Mouse (Mus musculus) CH12.LX (cell line): Measurements from ENCODE around the gene 2310022B05Rik. TPM values are rescaled to one million over a fixed set of nuclear protein-coding genes. Genes with fewer than 3 reads are reported as not detected.

Experiments
- DNase-seq: peaks from one replicate; pipeline ENCODE4 v3.0.0-alpha.2; 2013; ENCODE audit errors: extremely low read depth
- H3K27ac ChIP-seq: 2 replicates; pipeline ENCODE4 v1.5.1; 2012; ENCODE audit warnings: low read depth, mild to moderate bottlenecking, control low read depth, moderate library complexity; ENCODE audit not compliant: insufficient read depth
- H3K27me3 ChIP-seq: replicated peaks from 2 replicates; pipeline ENCODE3; 2012; ENCODE audit warnings: inconsistent platforms
- H3K36me3 ChIP-seq, 2 experiments: replicated peaks in 1 of 2; 2 replicates each; pipeline versions ENCODE3 to v1.6.1; 2012; ENCODE audit warnings: inconsistent platforms in 1 of 2, low read length in 1 of 2, mild to moderate bottlenecking in 1 of 2, mixed read lengths in 1 of 2, moderate library complexity in 1 of 2; ENCODE audit not compliant: control insufficient read depth in 1 of 2, insufficient read depth in 1 of 2
- H3K4me1 ChIP-seq, 2 experiments: 2 replicates each; pipeline ENCODE4 v1.6.1; 2012; ENCODE audit warnings: inconsistent platforms in 1 of 2, moderate library complexity in 1 of 2; ENCODE audit not compliant: insufficient read depth in 2 of 2, control insufficient read depth in 1 of 2
- H3K4me2 ChIP-seq: 2 replicates; pipeline ENCODE4 v1.6.1; 2012; ENCODE audit warnings: low read depth, mild to moderate bottlenecking, control low read depth; ENCODE audit not compliant: poor library complexity, insufficient read depth, severe bottlenecking
- H3K4me3 ChIP-seq, 3 experiments: fragments of 150-350 bp in 1 of 3; sonication (generic) in 1 of 3; replicated peaks in 1 of 3; 2 replicates each; pipeline versions ENCODE3 to v1.5.1; 2011 to 2012; ENCODE audit warnings: low read depth in 2 of 3, low read length in 2 of 3, mild to moderate bottlenecking in 2 of 3, moderate library complexity in 2 of 3, control low read depth in 1 of 3, improper control_type of control experiment in 1 of 3, inconsistent platforms in 1 of 3, mixed read lengths in 1 of 3; ENCODE audit not compliant: poor library complexity in 1 of 3
- H3K79me2 ChIP-seq: replicated peaks from 2 replicates; pipeline ENCODE4 v1.6.1; 2012; ENCODE audit warnings: mild to moderate bottlenecking, moderate library complexity; ENCODE audit not compliant: control insufficient read depth, poor library complexity, insufficient read depth, severe bottlenecking; ENCODE audit errors: extremely low read depth
- H3K9ac ChIP-seq: 2 replicates; pipeline ENCODE4 v1.6.1; 2012; ENCODE audit warnings: low read depth, mild to moderate bottlenecking, control low read depth, moderate library complexity; ENCODE audit not compliant: insufficient read depth
- H3K9me3 ChIP-seq: replicated peaks from 2 replicates; pipeline ENCODE3; 2012; ENCODE audit warnings: low read length, inconsistent platforms, mixed read lengths
- BHLHE40 ChIP-seq: IDR thresholded peaks from 2 replicates; pipeline ENCODE4 v1.6.1; 2011; ENCODE audit warnings: mild to moderate bottlenecking, low read depth, low read length, improper control_type of control experiment
- CHD2 ChIP-seq: IDR thresholded peaks from 2 replicates; pipeline ENCODE4 v1.6.1; 2011; ENCODE audit warnings: low read length, improper control_type of control experiment
- CTCF ChIP-seq, 2 experiments: IDR thresholded peaks in 1 of 2; conservative IDR thresholded peaks in 1 of 2; 2 replicates each; pipeline ENCODE4 v1.5.1; 2011 to 2012; ENCODE audit warnings: low read depth in 2 of 2, low read length in 2 of 2, improper control_type of control experiment in 1 of 2, inconsistent platforms in 1 of 2, mild to moderate bottlenecking in 1 of 2, moderate library complexity in 1 of 2
- ELF1 ChIP-seq: IDR thresholded peaks from 2 replicates; pipeline ENCODE4 v1.6.1; 2014; ENCODE audit warnings: low read depth, mild to moderate bottlenecking, inconsistent platforms, low read length, improper control_type of control experiment
- ETS1 ChIP-seq: conservative IDR thresholded peaks from 2 replicates; pipeline ENCODE4 v1.6.1; 2012; ENCODE audit warnings: low read depth, mild to moderate bottlenecking, inconsistent platforms, low read length, improper control_type of control experiment, moderate library complexity
- HCFC1 ChIP-seq: IDR thresholded peaks from 2 replicates; pipeline ENCODE4 v1.6.1; 2012; ENCODE audit warnings: low read depth, mild to moderate bottlenecking, inconsistent platforms, low read length, improper control_type of control experiment
- IRF4 ChIP-seq: IDR thresholded peaks from 2 replicates; pipeline ENCODE4 v1.6.1; 2014; ENCODE audit warnings: low read depth, mild to moderate bottlenecking, inconsistent platforms, low read length, improper control_type of control experiment
- MAFK ChIP-seq: IDR thresholded peaks from 2 replicates; pipeline ENCODE4 v1.6.1; 2011; ENCODE audit warnings: low read length, improper control_type of control experiment; ENCODE audit not compliant: insufficient replicate concordance
- MAX ChIP-seq: IDR thresholded peaks from 2 replicates; pipeline ENCODE4 v1.6.1; 2011; ENCODE audit warnings: low read length, improper control_type of control experiment
- MEF2A ChIP-seq: IDR thresholded peaks from 2 replicates; pipeline ENCODE4 v1.6.1; 2014; ENCODE audit warnings: low read depth, mild to moderate bottlenecking, inconsistent platforms, low read length, improper control_type of control experiment, borderline replicate concordance
- MXI1 ChIP-seq: IDR thresholded peaks from 2 replicates; pipeline ENCODE4 v1.6.1; 2011; ENCODE audit warnings: mild to moderate bottlenecking, low read depth, low read length, improper control_type of control experiment
- MYC ChIP-seq: IDR thresholded peaks from 2 replicates; pipeline ENCODE4 v1.6.1; 2011; ENCODE audit warnings: low read depth, mild to moderate bottlenecking, improper control_type of control experiment, low read length
- NELFE ChIP-seq: IDR thresholded peaks from 2 replicates; pipeline ENCODE4 v1.6.1; 2011; ENCODE audit warnings: low read depth, low read length, improper control_type of control experiment
- POLR2AphosphoS2 ChIP-seq: IDR thresholded peaks from 2 replicates; pipeline ENCODE4 v1.6.1; 2011; ENCODE audit warnings: low read depth, low read length, improper control_type of control experiment
- RAD21 ChIP-seq: IDR thresholded peaks from 2 replicates; pipeline ENCODE4 v1.6.1; 2011; ENCODE audit warnings: low read depth, mild to moderate bottlenecking, low read length, improper control_type of control experiment, moderate library complexity
- RCOR1 ChIP-seq: conservative IDR thresholded peaks from 2 replicates; pipeline ENCODE4 v1.6.1; 2012; ENCODE audit warnings: low read depth, mild to moderate bottlenecking, inconsistent platforms, low read length, improper control_type of control experiment
- SIN3A ChIP-seq: IDR thresholded peaks from 2 replicates; pipeline ENCODE4 v1.6.1; 2012; ENCODE audit warnings: low read length, improper control_type of control experiment, inconsistent platforms
- SMC3 ChIP-seq: IDR thresholded peaks from 2 replicates; pipeline ENCODE4 v1.6.1; 2011; ENCODE audit warnings: low read depth, low read length, improper control_type of control experiment
- TBP ChIP-seq: conservative IDR thresholded peaks from 2 replicates; pipeline ENCODE4 v1.6.1; 2011; ENCODE audit warnings: low read depth, low read length, improper control_type of control experiment
- TCF12 ChIP-seq: IDR thresholded peaks from 2 replicates; pipeline ENCODE4 v1.6.1; 2014; ENCODE audit warnings: low read depth, mild to moderate bottlenecking, inconsistent platforms, low read length, improper control_type of control experiment
- UBTF ChIP-seq: IDR thresholded peaks from 2 replicates; pipeline ENCODE4 v1.6.1; 2012; ENCODE audit warnings: low read depth, mild to moderate bottlenecking, inconsistent platforms, low read length, improper control_type of control experiment, moderate library complexity
- USF1 ChIP-seq: IDR thresholded peaks from 2 replicates; pipeline ENCODE4 v1.6.1; 2014; ENCODE audit warnings: low read depth, mild to moderate bottlenecking, inconsistent platforms, low read length, improper control_type of control experiment
- ZKSCAN1 ChIP-seq: IDR thresholded peaks from 2 replicates; pipeline ENCODE4 v1.6.1; 2012; ENCODE audit warnings: low read depth, inconsistent platforms, low read length, improper control_type of control experiment, borderline replicate concordance
- dilution Hi-C: fragments of 300-500 bp; cut with MboI; formaldehyde crosslinking; loops from 2 replicates; pipeline ENCODE4 v1.14.3; 2020; ENCODE audit warnings: low sequenced_read_pairs; ENCODE audit not compliant: extremely low pct_unique_long_range_greater_than_20kb, extremely low pct_ligation_motif_present
- in situ Hi-C: fragments of 300-500 bp; cut with MboI; formaldehyde crosslinking; loops from 3 replicates; pipeline ENCODE4 v1.14.3; 2019; ENCODE audit warnings: low sequenced_read_pairs, low pct_ligation_motif_present, low pct_unique_long_range_greater_than_20kb, mixed read lengths
- polyA plus RNA-seq: library from polyadenylated mRNA; unstranded; fragments of >175 nt; gene quantifications from 2 replicates; pipeline ENCODE4 v1.2.1, GENCODE M21; 2012; ENCODE audit warnings: low read depth; ENCODE audit not compliant: insufficient read length
- total RNA-seq, 2 experiments: library from RNA; depleted of rRNA; stranded (reverse); fragments of 300-350 nt in 1 of 2; fragments of >200 nt in 1 of 2; gene quantifications; 2 replicates each; pipeline ENCODE4 v1.2.3; 2012 to 2014

Gene 2310022B05Rik
- total and polyA plus RNA-seq, 3 experiments, result 3.2 to 7.1 (median 5.7) TPM

- H3K9me3 ChIP-seq, result no peaks in the 10 kb centered on the region
- H3K27me3 ChIP-seq, result peaks cover 26% of the 10 kb centered on the region
- DNase-seq, result peak; percentile 49
- peak overlapping the region; percentile 82 for H3K4me2 ChIP-seq
- H3K27ac ChIP-seq, result no peak overlapping the region
- no peaks in the 10 kb centered on the region for H3K4me1 ChIP-seq
- H3K79me2 ChIP-seq, result no peaks in the 10 kb centered on the region
- no peaks in the 10 kb centered on the region for H3K36me3 ChIP-seq
- H3K4me3 ChIP-seq, result peak overlapping the region in 2 of 3 experiments; percentile 26 to 28
- in situ Hi-C loops (no loop called here), dilution Hi-C loops (no loop called here)
- TF ChIP-seq SIN3A (peak; percentile 65), MAFK (no peak), HCFC1 (no peak), MYC (peak; percentile 41; the same call in 1 of the 2 replicates), USF1 (no peak), SMC3 (peak; percentile 82), MAX (0 out of 2 replicates have a peak, but pooled peaks have one; percentile 4), ETS1 (no peak), CTCF (conservative IDR thresholded peaks at IDR 0.05 in 1 of 2, IDR thresholded peaks at IDR 0.05 in 1 of 2; ENCODE audit: low read depth in 2 of 2, low read length in 2 of 2) (peak; percentile 60 to 94; a peak in 3 of 4 replicates), RCOR1 (no peak), IRF4 (no peak), ELF1 (no peak), UBTF (no peak), RAD21 (peak; percentile 90), TCF12 (no peak), TBP (no peak), BHLHE40 (0 out of 2 replicates have a peak, but pooled peaks have one; percentile 9), MEF2A (no peak), ZKSCAN1 (no peak)
- H3K9ac ChIP-seq, result no peak overlapping the region; the same call in 1 of the 2 replicates
Observed at GRCm38 (mm10) chr8:124617266-124617869, 45.8 kb downstream of the 2310022B05Rik start.

DNA sequence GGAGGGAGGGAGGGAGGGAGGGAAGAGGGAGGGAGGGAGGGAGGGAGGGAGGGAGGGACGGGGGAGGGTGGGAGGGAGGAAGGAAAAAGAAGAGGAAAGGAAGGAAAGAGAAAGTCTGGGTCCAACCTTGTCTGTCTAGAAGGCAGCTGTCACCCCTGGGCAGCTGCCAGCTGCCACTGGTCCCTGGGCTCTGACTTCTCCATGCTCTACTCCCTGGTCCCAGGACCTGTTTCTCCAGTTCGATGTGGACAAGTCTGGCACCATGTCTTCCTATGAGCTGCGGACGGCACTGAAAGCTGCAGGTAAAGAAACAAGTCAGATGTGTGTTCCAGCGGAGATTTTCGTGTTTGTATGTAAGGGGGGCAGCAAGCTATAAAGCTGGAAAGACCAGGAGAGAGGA, 48.8 kb downstream of the 2310022B05Rik start:
- H3K9me3 ChIP-seq, result no peaks in the 10 kb centered on the region
- no peak overlapping the region for H3K9ac ChIP-seq
- in situ Hi-C loops, result no loop called here
- no peaks in the 10 kb centered on the region for H3K4me1 ChIP-seq
- H3K27ac ChIP-seq, result no peak overlapping the region
- no peak for DNase-seq
- peaks cover 51% of the 10 kb centered on the region for H3K27me3 ChIP-seq
- dilution Hi-C loops, result no loop called here
- TF ChIP-seq POLR2AphosphoS2 (no peak), NELFE (no peak), USF1 (no peak), RCOR1 (no peak), MAFK (no peak), CHD2 (no peak), MXI1 (no peak), ZKSCAN1 (no peak)
- no peak overlapping the region for H3K4me3 ChIP-seq
- no peaks in the 10 kb centered on the region for H3K79me2 ChIP-seq
- H3K4me2 ChIP-seq, result no peak overlapping the region
- no peaks in the 10 kb centered on the region for H3K36me3 ChIP-seq
